Mouse (Mus musculus) embryonic facial prominence, embryonic 15.5 days (tissue): ENCODE data around the gene Atp6v1f. TPM values are rescaled to one million over a fixed set of nuclear protein-coding genes. Genes with fewer than 3 reads are reported as not detected.

Source experiments
- ATAC-seq: fragments of 200-750 bp; cut with Nextera tagmentation; 2 replicates; pipeline ENCODE4 v1.8.0; 2017; ENCODE audit warnings: low read depth, moderate TSS enrichment; ENCODE audit not compliant: insufficient number of reproducible peaks, low FRiP score, low TSS enrichment
- H3K27ac ChIP-seq: fragments of 300-500 bp; sonication (generic); replicated peaks from 2 replicates; pipeline ENCODE4 v1.5.1; 2015; ENCODE audit warnings: mild to moderate bottlenecking, inconsistent platforms
- H3K27me3 ChIP-seq: fragments of 300-500 bp; sonication (generic); 2 replicates; pipeline ENCODE4 v1.6.1; 2015; ENCODE audit warnings: inconsistent platforms
- H3K36me3 ChIP-seq: fragments of 300-500 bp; sonication (generic); 2 replicates; pipeline ENCODE4 v1.6.1; 2015; ENCODE audit warnings: mild to moderate bottlenecking, inconsistent platforms
- H3K4me1 ChIP-seq: fragments of 300-500 bp; sonication (generic); 2 replicates; pipeline ENCODE4 v1.6.1; 2015; ENCODE audit warnings: inconsistent platforms
- H3K4me2 ChIP-seq: fragments of 300-500 bp; sonication (generic); replicated peaks from 2 replicates; pipeline ENCODE4 v1.6.1; 2015; ENCODE audit warnings: mild to moderate bottlenecking, inconsistent platforms
- H3K4me3 ChIP-seq: fragments of 300-500 bp; sonication (generic); replicated peaks from 2 replicates; pipeline ENCODE4 v1.5.1; 2015; ENCODE audit warnings: mild to moderate bottlenecking, inconsistent platforms
- H3K9ac ChIP-seq: fragments of 300-500 bp; sonication (generic); 2 replicates; pipeline ENCODE4 v1.6.1; 2015; ENCODE audit warnings: inconsistent platforms
- H3K9me3 ChIP-seq: fragments of 300-500 bp; sonication (generic); replicated peaks from 2 replicates; pipeline ENCODE4 v1.6.1; 2016; ENCODE audit warnings: inconsistent platforms
- WGBS: fragments of 180-500 bp; shearing (Covaris S2); methylation state at CpG from one replicate; pipeline ENCODE4 v1.1.7; 2015; 5-methylcytosine and 5-hydroxymethylcytosine counted together
- polyA plus RNA-seq: library from polyadenylated mRNA; unstranded; fragments of >200 nt; fragmentation: Nextera tagmentation; extraction: Ambion mirVana; gene quantifications from 2 replicates; pipeline ENCODE4 v1.2.1, GENCODE M21; 2015

The Atp6v1f gene
- 243 and 252 TPM in 2 replicates for polyA plus RNA-seq

GRCm38 (mm10) chr6:29467583-29468354, at the start of gene Atp6v1f:
Gene Atp6v1f, plus strand, starts transcription at chr6:29467718.
- Histone ChIP-seq H3K4me3 (peak within 1 kb of the TSS; percentile 76), H3K4me1 (peaks cover 11% of the 10 kb centered on the region), H3K27me3 (no peaks in the 10 kb centered on the region), H3K9me3 (no peaks in the 10 kb centered on the region), H3K36me3 (peaks cover 17% of the 10 kb centered on the region), H3K27ac (peak within 1 kb of the TSS; percentile 71), H3K9ac (peak within 1 kb of the TSS; percentile 65), H3K4me2 (peak within 1 kb of the TSS; percentile 76)
- WGBS, result under 1% methylated on average over 39 of the region's 39 CpGs
- peak; percentile 94 for ATAC-seq

- 83% methylated on average over 2 of the region's 2 CpGs for WGBS
- Histone ChIP-seq H3K36me3 (peaks cover 9% of the 10 kb centered on the region; the same call in 1 of the 2 replicates), H3K9me3 (no peaks in the 10 kb centered on the region), H3K27ac (no peak overlapping the region), H3K9ac (no peak overlapping the region), H3K4me2 (no peak overlapping the region), H3K27me3 (no peaks in the 10 kb centered on the region), H3K4me3 (no peak overlapping the region), H3K4me1 (no peaks in the 10 kb centered on the region)
- ATAC-seq, result no peak
Observed at GRCm38 (mm10) chr6:29420596-29420995, 46.9 kb upstream of the Atp6v1f start.

DNA sequence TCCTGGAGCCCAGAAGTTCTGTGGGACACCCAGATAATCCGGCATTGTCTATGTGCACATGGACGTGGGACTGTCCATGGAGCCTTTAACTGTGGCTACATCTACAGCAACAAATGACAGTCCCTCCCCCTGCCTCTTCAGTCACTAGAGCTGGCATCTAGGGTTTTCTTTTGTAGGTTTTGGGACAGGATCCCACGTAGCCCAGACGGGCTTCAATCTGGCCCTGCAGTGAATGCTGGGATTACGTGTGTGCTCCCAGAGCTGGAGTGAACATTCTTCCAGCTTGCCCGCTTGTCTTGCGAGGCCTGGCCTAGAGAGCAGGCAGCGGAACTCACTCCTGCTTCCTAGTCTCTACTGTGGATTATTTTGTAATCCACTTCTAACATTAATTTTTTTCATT, 42.4 kb upstream of the Atp6v1f start:
- WGBS, result 83% methylated on average over 8 of the region's 8 CpGs
- no peak for ATAC-seq
- no peaks in the 10 kb centered on the region for H3K27me3 ChIP-seq

DNA sequence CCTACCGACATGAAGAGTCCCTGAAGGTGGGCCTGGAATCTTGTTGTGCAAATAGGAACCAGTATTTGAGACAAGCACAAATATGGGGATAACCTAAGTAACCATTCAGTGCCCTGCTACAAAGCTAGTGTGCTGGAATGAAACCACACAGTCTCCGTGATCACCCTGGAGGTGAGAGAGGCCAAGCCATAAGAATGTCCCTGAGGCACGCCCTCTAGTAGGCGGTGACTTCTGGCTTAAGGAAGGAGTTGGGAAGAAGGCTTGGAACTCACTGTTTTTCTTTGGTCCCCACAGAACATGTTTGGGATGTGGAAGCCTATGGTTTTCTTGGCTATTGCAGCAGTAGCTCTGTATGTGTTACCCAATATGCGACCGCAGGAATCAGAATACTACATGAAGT, 41.2 kb upstream of the Atp6v1f start:
- no peak overlapping the region for H3K27ac ChIP-seq
- H3K4me3 ChIP-seq, result no peak overlapping the region
- no peak overlapping the region for H3K4me2 ChIP-seq
- H3K9me3 ChIP-seq, result no peaks in the 10 kb centered on the region
- 73% methylated on average over 6 of the region's 6 CpGs for WGBS
- H3K4me1 ChIP-seq, result peaks cover 6% of the 10 kb centered on the region
- no peaks in the 10 kb centered on the region for H3K27me3 ChIP-seq
- no peak for ATAC-seq
- H3K9ac ChIP-seq, result no peak overlapping the region
- no peaks in the 10 kb centered on the region for H3K36me3 ChIP-seq

More for the DNA sequence above, 42.4 kb upstream of the Atp6v1f start:
- Histone ChIP-seq H3K4me1 (no peaks in the 10 kb centered on the region), H3K27ac (no peak overlapping the region), H3K36me3 (no peaks in the 10 kb centered on the region), H3K9ac (no peak overlapping the region), H3K4me2 (no peak overlapping the region), H3K9me3 (no peaks in the 10 kb centered on the region), H3K4me3 (no peak overlapping the region)

DNA sequence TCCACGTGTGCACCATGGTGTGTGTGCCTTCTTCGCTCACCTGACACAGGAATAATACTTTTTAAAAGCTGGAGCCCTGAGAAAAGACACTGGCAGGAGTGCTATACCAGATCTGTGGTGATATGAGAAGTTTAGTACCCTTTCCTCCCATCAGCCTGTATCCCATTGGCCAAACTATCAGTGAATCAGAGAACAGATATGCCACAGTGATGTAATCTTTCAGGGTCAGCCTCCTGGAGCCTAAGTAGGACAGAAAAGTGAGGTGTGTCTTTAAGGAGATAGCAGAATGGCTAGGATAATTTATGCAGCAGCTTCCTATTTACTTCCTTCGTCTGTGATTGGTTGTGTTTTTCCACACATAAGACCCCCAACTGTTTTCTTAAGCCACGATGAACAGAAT, 39.3 kb upstream of the Atp6v1f start:
- Histone ChIP-seq H3K4me1 (peaks cover 22% of the 10 kb centered on the region), H3K4me3 (no peak overlapping the region), H3K27ac (no peak overlapping the region), H3K9ac (no peak overlapping the region), H3K36me3 (no peaks in the 10 kb centered on the region), H3K4me2 (no peak overlapping the region), H3K27me3 (no peaks in the 10 kb centered on the region; the same call in 1 of the 2 replicates), H3K9me3 (no peaks in the 10 kb centered on the region)
- 56% methylated on average over 4 of the region's 4 CpGs for whole genome bisulfite sequencing
- no peak for ATAC-seq

- Histone ChIP-seq H3K9me3 (no peaks in the 10 kb centered on the region), H3K4me2 (no peak overlapping the region), H3K4me3 (no peak overlapping the region), H3K27ac (peak overlapping the region; percentile 58), H3K27me3 (no peaks in the 10 kb centered on the region; the same call in 1 of the 2 replicates), H3K4me1 (peaks cover 36% of the 10 kb centered on the region), H3K36me3 (no peaks in the 10 kb centered on the region), H3K9ac (no peak overlapping the region)
- 44% methylated on average over 15 of the region's 15 CpGs for WGBS
- ATAC-seq, result no peak
Observed at GRCm38 (mm10) chr6:29430681-29431420, 36.7 kb upstream of the Atp6v1f start.

GRCm38 (mm10) chr6:29431473-29431872, 36.0 kb upstream of the Atp6v1f start:
- Histone ChIP-seq H3K27ac (peak overlapping the region; percentile 58), H3K27me3 (no peaks in the 10 kb centered on the region; the same call in 1 of the 2 replicates), H3K9me3 (no peaks in the 10 kb centered on the region), H3K4me2 (no peak overlapping the region), H3K4me3 (no peak overlapping the region), H3K9ac (no peak overlapping the region), H3K4me1 (peaks cover 42% of the 10 kb centered on the region), H3K36me3 (no peaks in the 10 kb centered on the region)
- WGBS, result 20% methylated on average over 5 of the region's 5 CpGs
- no peak for ATAC-seq

GRCm38 (mm10) chr6:29432156-29432555, 35.4 kb upstream of the Atp6v1f start:
- peaks cover 48% of the 10 kb centered on the region for H3K4me1 ChIP-seq
- no peak overlapping the region for H3K9ac ChIP-seq
- no peak overlapping the region for H3K4me2 ChIP-seq
- peak overlapping the region; percentile 58; the same call in 1 of the 2 replicates for H3K27ac ChIP-seq
- H3K36me3 ChIP-seq, result no peaks in the 10 kb centered on the region
- 54% methylated on average over 3 of the region's 3 CpGs for WGBS
- H3K9me3 ChIP-seq, result no peaks in the 10 kb centered on the region
- no peak for ATAC-seq
- H3K27me3 ChIP-seq, result no peaks in the 10 kb centered on the region; the same call in 1 of the 2 replicates
- H3K4me3 ChIP-seq, result no peak overlapping the region

GRCm38 (mm10) chr6:29432676-29433037, 34.9 kb upstream of the Atp6v1f start:
- Histone ChIP-seq H3K9me3 (no peaks in the 10 kb centered on the region), H3K4me2 (peak overlapping the region; percentile 82), H3K36me3 (no peaks in the 10 kb centered on the region), H3K4me3 (peak overlapping the region; percentile 64), H3K4me1 (peaks cover 50% of the 10 kb centered on the region), H3K27ac (peak overlapping the region; percentile 91; the same call in 1 of the 2 replicates), H3K9ac (no peak overlapping the region), H3K27me3 (no peaks in the 10 kb centered on the region; the same call in 1 of the 2 replicates)
- no peak for ATAC-seq

- H3K4me2 ChIP-seq, result peak within 1 kb of the TSS; percentile 82
- peaks cover 50% of the 10 kb centered on the region for H3K4me1 ChIP-seq
- H3K27ac ChIP-seq, result peak within 1 kb of the TSS; percentile 91
- H3K4me3 ChIP-seq, result peak within 1 kb of the TSS; percentile 64
- H3K36me3 ChIP-seq, result no peaks in the 10 kb centered on the region
- peak within 1 kb of the TSS; percentile 69 for H3K9ac ChIP-seq
- peak; percentile 25; the same call in 1 of the 2 replicates for ATAC-seq
- H3K9me3 ChIP-seq, result no peaks in the 10 kb centered on the region
- under 1% methylated on average over 76 of the region's 77 CpGs for WGBS
- H3K27me3 ChIP-seq, result peaks cover 2% of the 10 kb centered on the region; the same call in 1 of the 2 replicates
Observed at GRCm38 (mm10) chr6:29433038-29433803, 34.3 kb upstream of the Atp6v1f start, which contains the start of gene Flnc. Gene Flnc, plus strand, starts transcription at chr6:29433256.
